Mouse (Mus musculus) hindlimb bud, embryonic 11.5 days (tissue): Measurements from ENCODE around the gene Klf6.

Source experiments
- DNase-seq: peaks from one replicate; pipeline ENCODE4 v3.0.0-alpha.2; 2012; ENCODE audit warnings: low read depth, low spot score; ENCODE audit errors: extremely low spot score

The Klf6 gene

GRCm38 (mm10) chr13:5862626-5863407, 1.5 kb downstream of the Klf6 start:
- DNase-seq = no peak

GRCm38 (mm10) chr13:5863408-5863891, 2.2 kb downstream of the Klf6 start:
- no peak for DNase-seq

- no peak for DNase-seq
Observed at GRCm38 (mm10) chr13:5864265-5865097, 3.2 kb downstream of the Klf6 start.

- DNase-seq = no peak
Observed at GRCm38 (mm10) chr13:5865098-5865415, 3.8 kb downstream of the Klf6 start.

GRCm38 (mm10) chr13:5866091-5866490, 4.8 kb downstream of the Klf6 start:
- DNase-seq = no peak

GRCm38 (mm10) chr13:5866532-5866931, 5.2 kb downstream of the Klf6 start:
- DNase-seq = no peak

- DNase-seq = no peak
Observed at GRCm38 (mm10) chr13:5868376-5868775, 7.1 kb downstream of the Klf6 start.

GRCm38 (mm10) chr13:5869433-5869832, 8.2 kb downstream of the Klf6 start:
- no peak for DNase-seq

- no peak for DNase-seq
Observed at GRCm38 (mm10) chr13:5869842-5870241, 8.6 kb downstream of the Klf6 start.

- DNase-seq = no peak
Observed at GRCm38 (mm10) chr13:5870382-5871272, 9.3 kb downstream of the Klf6 start.

- DNase-seq = no peak
Observed at GRCm38 (mm10) chr13:5871414-5871813, 10.1 kb downstream of the Klf6 start.

GRCm38 (mm10) chr13:5873681-5874080, 12.4 kb downstream of the Klf6 start:
- no peak for DNase-seq

GRCm38 (mm10) chr13:5875478-5875877, 14.2 kb downstream of the Klf6 start:
- no peak for DNase-seq

GRCm38 (mm10) chr13:5878748-5879147, 17.5 kb downstream of the Klf6 start:
- DNase-seq = no peak

GRCm38 (mm10) chr13:5886810-5887209, 25.5 kb downstream of the Klf6 start:
- no peak for DNase-seq

GRCm38 (mm10) chr13:5888164-5888563, 26.9 kb downstream of the Klf6 start:
- DNase-seq = no peak

- DNase-seq = no peak
Observed at GRCm38 (mm10) chr13:5888731-5889130, 27.4 kb downstream of the Klf6 start.

- no peak for DNase-seq
Observed at GRCm38 (mm10) chr13:5890035-5890434, 28.8 kb downstream of the Klf6 start.

- DNase-seq = no peak
Observed at GRCm38 (mm10) chr13:5892684-5893447, 31.6 kb downstream of the Klf6 start.

GRCm38 (mm10) chr13:5894910-5895309, 33.6 kb downstream of the Klf6 start:
- DNase-seq = no peak
